Mouse (Mus musculus) cerebellum, adult 2 months (tissue): ENCODE results near the gene Vstm2l.

ENCODE experiments used
- CTCF ChIP-seq: fragments of 200-500 bp; IDR thresholded peaks from 2 replicates; pipeline ENCODE4 v1.5.1; 2011; ENCODE audit warnings: low read depth, mild to moderate bottlenecking, control low read depth, low read length, moderate library complexity, borderline replicate concordance; ENCODE audit not compliant: insufficient read depth
- POLR2A ChIP-seq: fragments of 200-500 bp; IDR thresholded peaks from 2 replicates; pipeline ENCODE4 v1.6.1; 2011; ENCODE audit warnings: low read length, control low read depth, borderline replicate concordance; ENCODE audit not compliant: insufficient read depth

DNA sequence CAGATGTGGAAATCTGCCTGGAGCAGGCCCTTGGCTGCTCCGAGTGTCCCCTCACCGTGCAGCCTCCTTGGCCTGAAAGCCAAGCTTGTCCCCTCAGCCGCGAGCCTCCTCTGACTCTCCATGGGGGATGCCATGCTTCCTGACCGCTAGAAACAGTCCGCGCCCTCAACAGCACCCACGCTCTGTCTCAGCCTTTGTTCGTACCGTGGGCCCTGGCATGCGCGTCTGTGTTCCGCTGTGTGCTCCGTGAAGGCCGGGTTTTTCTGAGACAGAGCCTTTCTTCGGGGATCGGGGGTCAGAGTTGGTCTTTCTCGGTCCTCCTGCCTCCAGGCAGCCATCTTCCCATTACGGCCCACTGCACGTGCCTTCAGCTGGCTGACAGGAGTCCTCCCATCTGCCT lies 12.9 kb downstream of the Vstm2l start:
- TF ChIP-seq CTCF, result no peak
- TF ChIP-seq POLR2A, result no peak
